Mouse (Mus musculus): ENCODE results near the gene Atp6v0d1.

The Atp6v0d1 gene

DNA sequence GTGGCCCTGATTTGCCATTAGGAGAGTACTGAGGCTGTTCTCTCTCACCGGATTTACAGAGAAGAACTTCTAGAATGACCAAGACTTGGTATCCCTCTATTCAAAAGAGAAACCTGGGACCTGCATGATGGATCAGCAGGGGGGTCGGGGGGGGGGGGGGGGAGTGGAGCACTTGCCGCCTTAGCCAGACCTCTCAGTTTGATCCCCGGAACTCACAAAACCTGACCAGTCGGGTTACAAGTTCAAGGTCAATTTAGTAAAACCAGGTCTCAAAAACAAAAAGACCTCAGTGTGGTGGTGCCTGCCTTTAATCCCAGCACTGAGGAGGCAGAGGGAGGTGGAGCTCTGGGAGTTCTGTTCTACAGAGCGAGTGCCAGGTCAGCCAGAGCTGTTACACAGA is 8.9 kb upstream of the Atp6v0d1 start:
- no peak for DNase-seq (ENCODE audit: low spot score in 2 of 2)

DNA sequence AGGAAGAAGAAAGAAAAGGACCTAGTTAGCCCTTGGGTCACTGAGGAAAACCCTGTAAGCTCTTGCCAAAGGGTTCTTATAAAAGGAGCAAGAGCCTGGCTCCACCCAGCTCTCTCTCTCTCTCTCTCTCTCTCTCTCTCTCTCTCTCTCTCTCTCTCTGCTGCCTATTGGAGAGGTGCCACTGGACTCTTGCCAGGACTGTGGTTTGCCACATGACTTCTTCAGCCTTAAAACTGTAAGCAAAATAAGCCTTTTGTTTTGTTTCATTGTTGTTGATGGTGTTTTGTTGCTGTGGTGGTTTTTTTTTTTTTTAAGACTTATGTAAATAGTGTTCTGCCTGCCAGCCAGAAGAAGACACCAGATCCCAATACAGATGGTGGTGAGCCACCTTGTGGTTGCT is 7.6 kb upstream of the Atp6v0d1 start:
- peak; percentile 38 to 52 for DNase-seq (ENCODE audit: low spot score in 2 of 2)

DNA sequence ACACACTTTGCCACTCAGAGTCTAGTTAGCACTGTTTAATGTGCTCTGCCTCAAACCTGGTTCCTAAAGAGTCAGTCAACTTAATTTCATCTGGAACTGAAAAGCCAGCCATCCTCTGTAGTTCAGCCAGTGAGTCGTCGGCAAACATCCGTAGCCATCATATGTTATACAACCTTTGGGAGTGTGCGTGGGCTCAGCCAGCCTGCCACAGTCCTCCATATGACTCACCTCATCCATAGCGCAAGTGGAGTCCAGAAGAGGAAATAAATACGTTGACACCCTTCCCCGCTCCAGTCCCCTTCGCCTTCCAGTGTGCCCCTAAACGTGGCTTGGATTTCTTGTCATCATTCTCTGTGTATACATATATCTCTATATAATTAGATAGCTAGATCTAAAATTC is 6.0 kb upstream of the Atp6v0d1 start:
- no peak for DNase-seq (ENCODE audit: low spot score in 2 of 2)

DNA sequence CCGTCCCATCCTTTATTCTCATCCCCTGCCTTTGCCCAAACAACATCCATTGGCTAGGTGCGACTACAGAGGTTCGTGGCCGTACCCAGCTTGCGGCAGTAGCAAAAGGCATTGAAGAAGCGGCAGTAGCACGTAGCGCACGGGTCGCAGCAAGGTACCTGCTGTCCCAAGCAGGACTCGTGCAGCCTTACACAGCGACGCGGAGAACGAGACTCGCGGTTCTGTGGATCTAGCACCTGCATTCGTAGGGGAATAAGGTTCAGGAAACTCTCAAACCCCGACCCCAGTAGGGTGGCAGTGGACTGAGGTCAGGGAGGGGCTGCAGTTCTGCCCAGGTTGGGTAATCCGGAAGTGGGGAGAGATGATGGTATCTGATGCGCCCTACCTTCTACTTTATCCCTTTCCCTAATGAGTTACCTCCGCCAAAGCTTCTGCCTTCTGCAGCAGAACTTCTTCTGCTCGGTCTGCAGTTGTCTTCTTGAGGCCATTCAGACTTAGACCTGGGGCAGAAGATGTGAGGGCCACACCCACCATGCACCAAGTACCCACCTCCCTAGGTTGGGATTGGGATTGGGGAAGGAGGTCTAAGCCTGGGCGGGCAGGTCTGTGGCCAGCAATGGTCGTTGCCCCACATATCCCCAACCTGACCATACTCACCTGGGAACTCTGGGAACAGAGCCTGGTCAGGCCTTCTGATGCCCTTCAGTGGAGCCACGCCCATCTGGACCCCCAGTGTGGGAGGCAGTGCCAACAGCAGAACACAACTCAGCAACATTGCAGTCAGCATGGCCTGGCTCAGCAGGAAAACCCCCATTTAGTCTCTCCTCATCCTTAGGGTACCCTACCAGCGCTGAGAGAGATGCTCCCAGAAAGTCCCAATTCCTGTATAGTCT is 1.1 kb upstream of the Atp6v0d1 start:
- DNase-seq (ENCODE audit: low spot score in 2 of 2): peak in 1 of 2 experiments; percentile 50

DNA sequence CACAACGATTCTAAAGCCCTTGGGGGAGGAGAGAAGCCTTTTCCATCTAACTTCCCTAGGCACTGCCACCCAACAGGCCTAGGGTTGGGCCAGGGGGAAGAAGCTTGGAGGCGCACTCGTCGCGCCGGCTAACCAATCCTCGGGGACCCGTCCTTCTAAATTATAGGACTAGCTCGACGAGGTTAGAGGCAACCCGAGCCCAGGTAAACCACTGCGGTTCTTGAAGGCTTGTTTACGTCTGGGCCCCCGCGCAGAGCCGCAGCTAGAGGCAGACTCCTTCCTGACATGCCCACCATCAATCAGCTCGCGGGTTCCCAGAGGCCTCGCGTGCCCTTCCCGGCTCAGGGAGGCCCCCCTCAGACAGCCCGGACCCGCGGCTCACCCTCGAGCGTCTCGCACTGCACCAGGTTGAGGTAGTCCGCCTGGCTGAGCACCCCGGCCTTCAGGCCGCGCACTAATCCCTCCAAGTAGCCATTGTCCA is 406 bp downstream of the Atp6v0d1 start:
- DNase-seq (ENCODE audit: low spot score in 2 of 2): no peak

DNA sequence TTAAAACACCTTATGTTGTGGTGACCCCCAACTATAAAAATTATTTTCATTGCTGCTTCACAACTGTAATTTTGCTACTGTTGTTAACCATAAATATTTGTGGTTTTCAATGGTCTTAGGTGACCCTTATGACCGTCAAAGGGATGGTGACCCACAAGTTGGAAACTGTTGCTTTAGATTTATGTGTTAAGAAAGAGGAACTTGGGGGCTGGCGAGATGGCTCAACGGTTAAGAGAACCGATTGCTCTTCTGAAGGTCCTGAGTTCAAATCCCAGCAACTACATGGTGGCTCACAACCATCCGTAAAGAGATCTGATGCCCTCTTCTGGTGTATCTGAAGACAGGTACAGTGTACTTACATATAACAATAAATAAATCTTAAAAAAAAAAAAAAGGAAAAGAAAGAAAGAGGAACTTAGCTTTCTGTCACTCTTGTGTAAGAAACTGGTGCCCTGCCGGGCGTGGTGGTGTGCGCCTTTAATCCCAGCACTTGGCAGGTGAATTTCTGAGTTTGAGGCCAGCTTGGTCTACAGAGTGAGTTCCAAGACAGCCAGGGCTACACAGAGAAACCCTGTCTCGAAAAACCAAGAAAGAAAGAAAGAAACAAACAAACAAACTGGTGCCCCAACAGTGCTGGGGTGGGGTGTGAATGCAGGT is 1.1 kb downstream of the Atp6v0d1 start:
- peak in 1 of 2 experiments; percentile 42 for DNase-seq (ENCODE audit: low spot score in 2 of 2)

DNA sequence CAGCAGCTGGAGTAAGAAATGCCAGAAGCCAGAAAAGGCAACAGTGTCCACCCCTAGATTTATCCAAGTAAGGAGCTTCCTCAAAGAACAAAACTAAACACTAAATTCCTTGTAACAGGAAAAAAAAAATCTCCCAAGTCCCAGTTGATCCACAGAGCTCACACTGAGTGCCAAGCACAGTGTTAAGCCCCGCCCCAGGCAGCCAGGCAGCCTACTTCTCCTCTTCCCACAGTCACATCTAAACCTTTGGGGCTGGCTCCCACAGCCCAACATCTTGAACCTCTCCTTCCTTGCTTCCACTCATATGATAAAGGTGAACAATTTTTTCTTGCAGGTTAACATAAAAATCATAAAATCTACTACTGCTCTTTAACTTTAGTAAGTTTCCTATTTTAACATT is 2.0 kb downstream of the Atp6v0d1 start:
- DNase-seq (ENCODE audit: low spot score in 2 of 2): no peak

DNA sequence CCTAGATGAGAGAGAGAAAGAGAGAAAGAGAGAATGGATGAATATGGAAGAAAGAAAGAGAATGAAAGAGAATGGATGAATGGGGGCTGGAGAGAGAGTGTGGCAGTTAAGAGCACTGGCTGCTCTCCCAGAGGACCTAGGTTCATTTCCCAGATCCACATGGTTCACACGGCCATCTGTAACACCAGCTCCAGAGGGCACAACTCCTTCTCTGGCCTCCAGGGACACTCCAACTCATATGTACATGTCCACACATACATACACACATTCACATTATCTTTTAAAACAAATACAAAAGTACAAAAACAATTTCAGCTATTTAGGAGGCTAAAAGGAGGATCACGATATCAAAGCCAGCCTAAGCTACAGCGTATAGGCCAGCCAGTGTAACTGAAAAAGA is 3.0 kb downstream of the Atp6v0d1 start:
- DNase-seq (ENCODE audit: low spot score in 2 of 2): no peak

DNA sequence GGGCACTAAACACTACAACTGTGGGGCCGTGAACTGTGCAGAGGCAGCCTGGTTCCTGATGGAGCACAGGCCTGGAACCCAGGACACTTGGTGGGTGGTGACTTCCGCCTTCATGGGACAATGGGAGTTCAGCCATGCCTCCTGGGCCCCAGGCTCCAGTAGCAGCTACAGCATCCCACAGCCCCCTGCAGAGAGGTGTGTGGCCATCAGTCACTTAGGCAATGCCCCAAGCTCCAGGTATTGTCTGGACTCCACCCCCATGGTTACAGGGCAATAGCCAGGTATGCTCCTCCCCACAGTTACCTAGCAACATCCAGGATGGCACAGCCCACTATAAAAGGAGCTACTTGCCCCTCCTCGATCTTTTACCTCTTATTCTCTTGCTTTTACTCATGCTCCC is 10.6 kb downstream of the Atp6v0d1 start:
- no peak for DNase-seq (ENCODE audit: low spot score in 2 of 2)

DNA sequence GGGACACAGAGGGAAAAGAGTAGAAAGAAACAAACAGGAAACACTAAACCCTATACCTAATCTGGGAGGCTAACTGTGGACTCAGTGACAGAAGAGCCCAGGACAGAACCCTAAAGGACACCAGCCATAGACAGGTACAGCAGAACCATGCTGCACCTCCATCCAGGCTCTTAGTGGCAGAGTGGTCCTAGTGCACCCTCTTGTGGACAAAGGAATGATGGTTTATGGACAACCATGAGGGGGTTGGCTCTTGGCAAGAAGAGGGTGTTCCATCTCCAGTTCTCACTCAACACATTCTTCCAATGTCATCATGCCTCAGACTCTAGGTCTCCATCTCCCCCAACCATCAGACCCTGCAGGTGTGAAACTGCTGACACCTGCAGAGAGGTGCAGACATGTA is 11.8 kb downstream of the Atp6v0d1 start:
- DNase-seq (ENCODE audit: low spot score in 2 of 2): peak; percentile 32 to 57

DNA sequence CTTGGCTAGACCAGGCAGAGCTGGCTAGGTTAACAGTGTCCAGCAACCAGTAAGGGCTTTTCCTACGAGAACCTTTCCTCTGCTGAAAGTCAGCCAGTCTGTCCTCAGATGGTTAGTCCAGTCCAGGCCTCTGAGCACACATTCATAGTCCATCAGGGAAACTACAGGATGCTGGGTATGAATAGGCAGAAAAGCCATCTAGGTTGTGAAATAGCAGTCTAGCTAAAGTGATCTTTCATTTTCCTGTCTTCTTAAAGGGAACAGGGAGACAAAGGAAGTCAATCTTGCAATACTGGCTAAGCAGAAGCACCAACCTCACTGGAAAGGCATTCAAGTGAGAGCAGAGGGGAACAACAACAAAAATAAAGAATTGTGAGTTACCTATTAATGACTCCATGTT is 13.0 kb downstream of the Atp6v0d1 start:
- DNase-seq (ENCODE audit: low spot score in 2 of 2): no peak

DNA sequence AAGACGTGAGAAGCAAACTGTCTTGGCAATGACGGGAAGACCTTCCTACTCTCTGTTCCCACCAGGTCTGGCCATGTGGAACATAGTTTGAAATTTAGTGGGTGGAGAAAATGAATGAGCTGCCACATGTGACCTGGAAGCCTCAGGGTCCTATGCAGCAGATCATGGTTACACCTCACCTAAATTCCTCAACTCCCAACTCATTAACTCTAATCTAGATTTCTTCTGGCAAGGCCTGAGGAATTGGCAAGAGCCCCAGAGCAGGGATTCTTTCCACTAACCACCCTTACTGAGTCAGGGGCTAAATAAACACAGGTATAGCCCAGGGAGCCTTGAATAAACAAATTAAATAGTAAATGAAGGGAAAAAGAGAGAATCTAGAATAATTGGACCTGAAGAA is 13.8 kb downstream of the Atp6v0d1 start:
- DNase-seq (ENCODE audit: low spot score in 2 of 2): no peak

DNA sequence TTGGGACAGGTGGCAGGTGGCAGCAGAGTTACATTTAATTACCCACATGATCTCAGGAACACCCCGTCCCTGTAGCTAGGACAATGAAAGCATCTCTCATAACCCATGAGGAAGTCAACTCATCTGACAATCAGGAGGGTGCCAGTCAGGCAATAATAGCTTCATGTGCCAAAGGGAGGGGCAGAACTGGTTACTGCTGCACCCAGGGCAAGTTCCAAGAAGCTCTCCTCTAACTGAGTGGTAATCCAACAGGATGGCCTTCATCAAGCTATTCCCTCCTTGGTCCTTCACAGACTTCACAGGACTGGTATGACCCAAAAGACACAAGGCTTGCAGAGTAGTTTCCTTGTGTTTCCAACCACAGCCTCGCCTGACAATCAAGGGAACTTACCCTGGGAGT is 15.8 kb downstream of the Atp6v0d1 start:
- no peak for DNase-seq (ENCODE audit: low spot score in 2 of 2)

DNA sequence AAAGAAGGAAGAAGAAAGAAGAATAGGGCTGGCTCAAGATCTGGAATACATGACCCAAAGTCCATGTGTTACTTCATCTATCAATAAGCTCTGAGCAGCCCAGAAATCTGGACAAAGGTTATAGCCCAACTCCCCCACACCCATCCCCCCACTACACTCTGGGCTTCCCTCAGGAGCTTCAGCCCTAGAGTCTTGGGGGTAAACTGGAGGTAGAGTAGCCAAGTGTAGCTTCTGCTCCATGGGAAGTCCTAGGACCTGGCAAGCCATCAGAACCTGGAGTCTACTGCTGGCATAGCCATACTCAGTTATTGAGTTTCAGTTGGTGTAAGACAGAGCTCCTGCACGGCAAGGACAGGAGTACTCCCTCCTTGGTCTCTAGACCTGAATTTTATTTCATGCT is 16.3 kb downstream of the Atp6v0d1 start:
- no peak for DNase-seq (ENCODE audit: low spot score in 2 of 2)

DNA sequence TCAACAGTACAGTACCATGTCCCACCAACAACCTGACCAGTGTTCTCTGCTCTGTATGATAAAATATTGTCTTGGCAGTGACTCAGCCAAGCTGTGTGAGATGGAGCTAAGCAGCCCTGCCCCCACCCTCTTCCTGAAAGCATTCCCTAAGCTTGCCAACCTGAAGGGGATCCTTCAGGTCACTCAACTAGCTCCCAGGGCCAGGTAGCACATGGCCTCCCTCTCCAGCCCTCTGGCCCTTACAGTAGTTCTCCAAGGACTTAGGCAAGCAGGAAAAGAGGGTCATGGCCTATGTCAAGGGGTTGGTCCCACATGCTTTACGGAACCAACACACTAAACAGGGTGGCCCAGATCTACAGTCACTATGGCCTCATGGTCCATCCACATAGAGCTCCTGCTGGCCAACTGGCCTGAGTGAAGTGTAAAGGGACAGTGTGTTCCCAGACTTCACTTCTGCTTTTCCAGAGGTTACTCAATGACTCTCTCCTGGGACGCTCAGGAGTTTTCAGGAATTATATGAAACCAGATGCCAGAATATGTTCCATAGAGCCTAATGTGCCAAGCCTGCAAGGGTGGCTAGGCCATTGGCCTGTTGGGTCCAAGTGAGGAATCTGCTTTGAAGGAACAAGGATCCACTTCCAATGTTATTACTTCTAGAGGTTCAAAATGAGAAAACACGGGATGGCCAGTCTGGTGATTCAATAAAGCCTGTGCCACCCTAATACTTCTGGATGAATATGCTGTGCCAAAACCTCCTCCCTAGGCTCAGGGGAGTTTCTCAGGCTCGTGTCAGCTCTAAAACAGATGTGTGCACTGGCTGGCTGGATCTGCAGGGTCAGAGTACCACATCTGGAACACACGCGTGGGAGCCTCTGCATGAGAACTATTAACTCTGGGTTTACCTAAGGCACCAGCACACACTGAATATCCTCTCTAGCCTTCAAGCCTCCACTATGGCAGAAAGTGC is 19.2 kb downstream of the Atp6v0d1 start:
- DNase-seq (ENCODE audit: low spot score in 2 of 2): no peak

DNA sequence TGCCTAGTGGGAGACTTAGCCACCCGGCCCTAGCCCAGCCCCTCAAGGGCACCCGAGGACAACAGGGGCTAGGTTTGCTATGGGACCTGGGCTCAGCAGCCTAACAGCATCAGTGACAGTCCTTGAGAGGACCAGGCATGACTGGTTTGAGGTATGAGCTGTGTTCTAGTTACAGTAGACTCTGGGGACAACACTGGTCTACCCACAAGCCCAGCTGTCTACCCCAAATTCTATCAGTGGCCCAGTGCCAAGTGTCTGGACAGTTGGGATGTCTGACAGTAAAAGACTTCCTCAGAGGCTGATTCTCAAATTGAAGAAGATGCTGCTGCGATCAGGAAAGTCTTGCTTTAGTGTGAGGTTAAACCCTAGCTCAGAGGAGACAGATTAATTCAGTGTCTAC is 20.6 kb downstream of the Atp6v0d1 start:
- DNase-seq (ENCODE audit: low spot score in 2 of 2): no peak

DNA sequence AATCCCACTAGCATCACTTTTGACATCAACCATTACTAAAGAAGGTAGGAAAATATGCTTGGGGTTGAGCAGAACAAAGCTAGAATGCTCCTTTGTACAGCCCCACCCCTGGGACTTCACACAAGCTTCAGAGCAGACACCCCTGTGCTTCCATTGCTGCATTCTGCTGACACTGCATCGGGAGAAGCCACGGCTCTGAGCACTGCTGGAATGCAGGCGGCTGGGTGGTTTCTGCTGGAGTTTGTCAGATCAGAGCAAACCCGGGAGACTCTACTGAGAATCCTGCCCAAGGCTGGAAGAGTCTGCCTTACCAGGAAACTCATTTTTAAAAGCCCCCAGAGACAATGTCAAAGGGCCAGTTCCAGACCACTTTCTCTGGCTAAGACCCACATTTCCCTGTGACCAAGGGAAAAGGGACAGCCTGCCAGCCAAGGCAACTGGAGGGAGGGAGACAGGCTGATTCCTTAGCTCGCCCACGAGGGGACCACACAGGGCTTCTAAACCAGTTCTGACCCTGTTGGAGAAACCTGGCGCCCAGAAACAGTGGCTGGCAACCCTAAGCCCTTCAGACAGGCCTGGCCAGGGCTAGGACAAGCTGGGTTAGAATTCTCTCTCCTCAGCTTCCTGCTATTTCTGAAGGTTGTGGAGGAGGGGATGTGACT is 21.2 kb downstream of the Atp6v0d1 start:
- DNase-seq (ENCODE audit: low spot score in 2 of 2): no peak

DNA sequence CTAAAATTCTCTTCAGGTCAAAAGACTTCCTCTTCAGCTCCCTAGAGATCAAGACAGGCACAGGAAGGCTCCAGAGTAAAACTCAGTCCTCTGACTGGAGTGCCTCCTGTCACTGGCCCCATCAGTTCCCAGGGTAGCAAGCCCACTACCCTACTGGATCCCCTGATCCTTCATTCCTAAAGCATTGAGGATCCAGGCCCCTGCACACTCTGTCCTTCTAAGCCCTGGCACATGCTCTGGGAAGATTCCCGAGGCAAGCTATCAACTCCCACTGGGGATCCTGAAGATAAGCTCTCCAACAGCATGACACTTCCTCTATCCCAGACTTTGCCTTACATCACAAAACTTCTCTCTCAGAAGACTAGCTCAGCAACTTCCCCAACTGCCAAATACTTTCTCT is 22.1 kb downstream of the Atp6v0d1 start:
- no peak for DNase-seq (ENCODE audit: low spot score in 2 of 2)

DNA sequence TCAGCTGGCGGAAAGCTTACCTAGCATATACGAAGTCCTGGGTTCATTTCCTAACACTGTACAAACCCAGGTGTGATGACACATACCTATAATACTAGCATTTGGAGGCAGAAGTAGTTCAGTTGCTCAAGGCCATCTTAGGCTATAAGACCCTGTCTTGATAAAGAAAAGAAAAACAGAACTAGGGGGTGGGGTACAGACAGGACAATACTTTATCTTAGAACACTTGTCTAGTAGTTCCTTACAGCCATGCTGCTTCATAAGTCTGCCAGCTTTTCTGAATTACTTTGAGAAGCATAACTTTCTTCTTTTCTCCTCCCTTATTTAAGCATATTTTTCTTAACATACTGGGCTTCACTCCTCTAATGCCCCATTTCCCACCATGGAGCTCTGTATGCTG is 23.0 kb downstream of the Atp6v0d1 start:
- no peak for DNase-seq (ENCODE audit: low spot score in 2 of 2)

DNA sequence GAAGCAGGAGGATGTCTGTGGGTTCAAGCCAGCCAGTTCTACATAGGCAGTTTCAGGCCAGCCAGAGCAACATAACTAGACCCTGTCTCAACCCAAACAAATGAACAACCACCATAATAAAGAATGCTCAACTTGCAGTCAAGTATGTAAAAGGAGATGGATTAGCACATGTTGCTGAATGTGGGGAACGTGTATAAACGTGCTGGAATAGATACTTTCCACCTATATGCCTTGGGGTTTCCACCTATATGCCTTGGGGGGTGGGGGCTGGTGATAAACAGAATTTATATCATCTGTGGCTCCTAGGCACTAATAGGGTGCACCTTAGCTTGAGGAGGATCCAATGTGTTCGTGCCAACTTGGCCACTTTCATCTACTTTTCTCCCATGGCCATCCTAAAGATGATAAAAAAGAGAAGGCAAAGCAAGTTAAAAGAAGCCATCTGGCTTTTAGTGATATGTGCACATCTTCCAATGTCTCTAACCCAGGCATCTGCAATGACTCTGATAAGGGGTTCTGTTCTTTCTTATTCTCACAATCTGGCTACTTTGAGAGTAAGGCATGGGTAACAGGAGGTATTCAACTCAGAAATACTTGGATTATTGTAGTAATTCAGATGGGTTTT is 23.7 kb downstream of the Atp6v0d1 start:
- DNase-seq (ENCODE audit: low spot score in 2 of 2): no peak

DNA sequence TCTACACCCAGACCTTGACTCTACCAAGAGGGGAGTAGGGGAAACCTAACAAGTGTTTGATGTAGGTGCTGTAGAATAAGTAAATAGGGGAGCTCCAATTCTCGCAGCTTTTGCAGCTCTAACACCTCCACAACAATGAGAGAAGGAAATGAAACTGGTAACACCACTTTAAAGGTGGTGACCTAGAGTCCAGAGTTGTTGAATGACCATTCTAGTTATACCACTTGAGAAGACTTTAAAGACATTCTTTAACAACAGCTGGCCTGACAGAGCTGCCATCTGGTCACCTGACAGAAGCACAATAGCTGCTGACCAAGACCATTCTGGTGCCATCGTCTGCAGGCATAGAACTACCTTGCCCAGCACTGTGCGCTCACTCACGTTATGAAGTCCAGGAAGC is 26.9 kb downstream of the Atp6v0d1 start:
- DNase-seq (ENCODE audit: low spot score in 2 of 2): peak in 1 of 2 experiments; percentile 16
